Mouse (Mus musculus): Measurements from ENCODE around the gene Vmn2r45.
"Not testable (repeated sequence)": the region's sequence is repeated elsewhere in the genome, so short reads cannot be mapped to it uniquely, and the experiment has no call there.

Vmn2r45 gene

GRCm38 (mm10) chr7:8488975-8489374, at the start of gene Vmn2r45:
Gene Vmn2r45 (minus strand): TSS chr7:8489075.
- not testable (repeated sequence) for DNase-seq (ENCODE audit: low spot score in 2 of 2)
